Mouse (Mus musculus) megakaryocyte, embryonic 14.5 days (primary cell): ENCODE data around the gene Rmnd5b.

ENCODE experiments used
- FLI1 ChIP-seq: IDR thresholded peaks from 2 replicates; pipeline ENCODE4 v1.6.1; 2012; ENCODE audit warnings: low read length, inconsistent platforms, mixed read lengths
- GATA1 ChIP-seq: IDR thresholded peaks from 3 replicates; pipeline ENCODE4 v1.6.1; 2012; ENCODE audit warnings: mixed read lengths, low read length, inconsistent platforms, borderline replicate concordance

DNA sequence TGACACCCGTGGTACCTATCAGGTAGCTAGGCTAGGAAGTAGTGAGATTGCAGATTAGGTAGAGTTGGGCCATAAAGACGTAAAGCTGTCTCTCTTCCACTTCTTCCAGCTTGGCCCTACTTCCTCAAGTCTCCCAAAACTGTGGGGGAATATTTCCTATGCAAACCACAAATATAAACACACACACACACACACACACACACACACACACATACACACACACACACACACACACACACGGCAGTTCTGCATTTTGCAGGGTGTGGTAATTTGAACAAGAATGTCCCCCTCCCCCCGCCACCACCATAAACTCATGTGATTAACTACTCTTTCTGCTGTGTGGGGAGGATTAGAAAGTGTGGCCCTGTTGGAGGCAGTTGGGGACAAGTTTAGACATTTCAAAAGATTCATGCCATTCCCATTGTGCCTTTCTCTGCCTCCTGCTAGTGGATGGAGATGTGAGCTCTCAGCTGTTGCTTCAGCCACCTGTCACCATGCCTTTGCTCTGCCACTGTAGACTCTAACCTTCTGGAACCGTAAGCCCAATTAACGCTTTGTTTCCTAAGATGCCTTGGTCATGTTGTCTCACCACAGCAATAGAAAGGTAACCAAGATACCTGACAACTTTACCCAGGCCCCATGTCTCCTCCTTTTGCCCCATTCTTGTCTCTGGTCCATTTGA, 42.2 kb upstream of the Rmnd5b start:
- TF ChIP-seq GATA1 (no peak), FLI1 (no peak)
